Mouse (Mus musculus) midbrain, embryonic 12.5 days (tissue): Measurements from ENCODE around the gene Gpatch2. TPM values are rescaled to one million over a fixed set of nuclear protein-coding genes. Genes with fewer than 3 reads are reported as not detected.

Experiments used
- ATAC-seq: fragments of 200-750 bp; cut with Nextera tagmentation; 2 replicates; pipeline ENCODE4 v1.8.0; 2017; ENCODE audit warnings: low read depth, moderate TSS enrichment, moderate library complexity; ENCODE audit not compliant: low FRiP score
- H3K27ac ChIP-seq: fragments of 300-500 bp; sonication (generic); replicated peaks from 2 replicates; pipeline ENCODE4 v1.5.1; 2016; ENCODE audit warnings: mild to moderate bottlenecking
- H3K27me3 ChIP-seq: fragments of 300-500 bp; sonication (generic); 2 replicates; pipeline ENCODE4 v1.6.1; 2016; ENCODE audit warnings: mild to moderate bottlenecking
- H3K36me3 ChIP-seq: fragments of 300-500 bp; sonication (generic); 2 replicates; pipeline ENCODE4 v1.6.1; 2016
- H3K4me1 ChIP-seq: fragments of 300-500 bp; sonication (generic); 2 replicates; pipeline ENCODE4 v1.6.1; 2016
- H3K4me2 ChIP-seq: fragments of 300-500 bp; sonication (generic); replicated peaks from 2 replicates; pipeline ENCODE4 v1.6.1; 2016; ENCODE audit warnings: mild to moderate bottlenecking, moderate library complexity
- H3K4me3 ChIP-seq: fragments of 300-500 bp; sonication (generic); 2 replicates; pipeline ENCODE4 v1.5.1; 2016; ENCODE audit warnings: mild to moderate bottlenecking
- H3K9ac ChIP-seq: fragments of 300-500 bp; sonication (generic); replicated peaks from 2 replicates; pipeline ENCODE4 v1.6.1; 2016; ENCODE audit warnings: mild to moderate bottlenecking, moderate library complexity
- H3K9me3 ChIP-seq: fragments of 300-500 bp; sonication (generic); 2 replicates; pipeline ENCODE4 v1.6.1; 2016; ENCODE audit warnings: mild to moderate bottlenecking
- WGBS: fragments of 180-500 bp; shearing (Covaris S2); methylation state at CpG from one replicate; pipeline ENCODE4 v1.1.7; 2016; 5-methylcytosine and 5-hydroxymethylcytosine counted together
- polyA plus RNA-seq: library from polyadenylated mRNA; unstranded; fragments of >200 nt; fragmentation: Nextera tagmentation; extraction: Ambion mirVana; gene quantifications from 2 replicates; pipeline ENCODE4 v1.2.1, GENCODE M21; 2016

The Gpatch2 gene
- polyA plus RNA-seq, 1 experiment from 2014 or later: 31.0 TPM

- H3K27ac ChIP-seq: no peak overlapping the region
- H3K4me1 ChIP-seq: no peaks in the 10 kb centered on the region
- no peaks in the 10 kb centered on the region for H3K36me3 ChIP-seq
- H3K4me3 ChIP-seq: no peak overlapping the region
- H3K9ac ChIP-seq: no peak overlapping the region
- 91% methylated on average over 1 of the region's 1 CpGs for WGBS
- no peak overlapping the region for H3K4me2 ChIP-seq
- H3K9me3 ChIP-seq: no peaks in the 10 kb centered on the region
- ATAC-seq: no peak
- no peaks in the 10 kb centered on the region for H3K27me3 ChIP-seq
Observed at GRCm38 (mm10) chr1:187313323-187313722, 98.0 kb downstream of the Gpatch2 start.

- no peaks in the 10 kb centered on the region for H3K27me3 ChIP-seq
- H3K4me3 ChIP-seq: no peak overlapping the region
- ATAC-seq: no peak
- no peaks in the 10 kb centered on the region for H3K9me3 ChIP-seq
- H3K36me3 ChIP-seq: no peaks in the 10 kb centered on the region
- H3K9ac ChIP-seq: no peak overlapping the region
- 77% methylated on average over 5 of the region's 5 CpGs for WGBS
- H3K4me2 ChIP-seq: no peak overlapping the region
- no peak overlapping the region for H3K27ac ChIP-seq
- no peaks in the 10 kb centered on the region for H3K4me1 ChIP-seq
Observed at GRCm38 (mm10) chr1:187313763-187314162, 98.5 kb downstream of the Gpatch2 start.

GRCm38 (mm10) chr1:187314516-187314915 is 99.2 kb downstream of the Gpatch2 start:
- no peak overlapping the region for H3K4me2 ChIP-seq
- H3K9me3 ChIP-seq: no peaks in the 10 kb centered on the region
- H3K4me3 ChIP-seq: no peak overlapping the region
- H3K9ac ChIP-seq: no peak overlapping the region
- no peaks in the 10 kb centered on the region for H3K36me3 ChIP-seq
- H3K4me1 ChIP-seq: no peaks in the 10 kb centered on the region
- no peak overlapping the region for H3K27ac ChIP-seq
- no peaks in the 10 kb centered on the region for H3K27me3 ChIP-seq
- no peak for ATAC-seq

GRCm38 (mm10) chr1:187315821-187316220 is 100.5 kb downstream of the Gpatch2 start:
- Histone ChIP-seq H3K27ac (no peak overlapping the region), H3K36me3 (no peaks in the 10 kb centered on the region), H3K9ac (no peak overlapping the region), H3K27me3 (no peaks in the 10 kb centered on the region), H3K4me2 (no peak overlapping the region), H3K9me3 (no peaks in the 10 kb centered on the region), H3K4me1 (no peaks in the 10 kb centered on the region), H3K4me3 (no peak overlapping the region)
- WGBS: 87% methylated on average over 2 of the region's 2 CpGs
- ATAC-seq: no peak

GRCm38 (mm10) chr1:187316555-187316954 is 101.2 kb downstream of the Gpatch2 start:
- no peaks in the 10 kb centered on the region for H3K27me3 ChIP-seq
- H3K4me2 ChIP-seq: no peak overlapping the region
- no peak overlapping the region for H3K4me3 ChIP-seq
- H3K27ac ChIP-seq: no peak overlapping the region
- H3K36me3 ChIP-seq: no peaks in the 10 kb centered on the region
- H3K4me1 ChIP-seq: no peaks in the 10 kb centered on the region
- no peak overlapping the region for H3K9ac ChIP-seq
- WGBS: 82% methylated on average over 8 of the region's 8 CpGs
- H3K9me3 ChIP-seq: no peaks in the 10 kb centered on the region
- ATAC-seq: no peak

- no peaks in the 10 kb centered on the region for H3K27me3 ChIP-seq
- no peak overlapping the region for H3K9ac ChIP-seq
- 96% methylated on average over 3 of the region's 3 CpGs for WGBS
- ATAC-seq: no peak
- H3K36me3 ChIP-seq: 0 out of 2 replicates have a peak, but pooled peaks cover 4% of the 10 kb centered on the region
- no peak overlapping the region for H3K4me3 ChIP-seq
- no peak overlapping the region for H3K4me2 ChIP-seq
- H3K4me1 ChIP-seq: no peaks in the 10 kb centered on the region
- H3K9me3 ChIP-seq: no peaks in the 10 kb centered on the region
- no peak overlapping the region for H3K27ac ChIP-seq
Observed at GRCm38 (mm10) chr1:187321814-187322213, 106.5 kb downstream of the Gpatch2 start.

GRCm38 (mm10) chr1:187322505-187323208 is 107.3 kb downstream of the Gpatch2 start:
- no peaks in the 10 kb centered on the region for H3K4me1 ChIP-seq
- H3K27me3 ChIP-seq: no peaks in the 10 kb centered on the region
- H3K9ac ChIP-seq: no peak overlapping the region
- H3K4me3 ChIP-seq: no peak overlapping the region
- no peak overlapping the region for H3K27ac ChIP-seq
- no peak for ATAC-seq
- no peak overlapping the region for H3K4me2 ChIP-seq
- no peaks in the 10 kb centered on the region for H3K9me3 ChIP-seq
- H3K36me3 ChIP-seq: 0 out of 2 replicates have a peak, but pooled peaks cover 4% of the 10 kb centered on the region
- WGBS: 85% methylated on average over 8 of the region's 8 CpGs

GRCm38 (mm10) chr1:187323209-187323589 is 107.9 kb downstream of the Gpatch2 start:
- H3K27me3 ChIP-seq: no peaks in the 10 kb centered on the region
- no peak for ATAC-seq
- WGBS: 100% methylated on average over 1 of the region's 1 CpGs
- H3K27ac ChIP-seq: no peak overlapping the region
- no peak overlapping the region for H3K9ac ChIP-seq
- H3K4me2 ChIP-seq: no peak overlapping the region
- no peaks in the 10 kb centered on the region for H3K9me3 ChIP-seq
- no peak overlapping the region for H3K4me3 ChIP-seq
- no peaks in the 10 kb centered on the region for H3K4me1 ChIP-seq
- 0 out of 2 replicates have a peak, but pooled peaks cover 4% of the 10 kb centered on the region for H3K36me3 ChIP-seq

GRCm38 (mm10) chr1:187342551-187342950 is 127.2 kb downstream of the Gpatch2 start:
- no peaks in the 10 kb centered on the region for H3K9me3 ChIP-seq
- H3K4me2 ChIP-seq: no peak overlapping the region
- ATAC-seq: no peak
- no peak overlapping the region for H3K27ac ChIP-seq
- no peak overlapping the region for H3K9ac ChIP-seq
- WGBS: 56% methylated on average over 2 of the region's 2 CpGs
- no peak overlapping the region for H3K4me3 ChIP-seq
- H3K4me1 ChIP-seq: no peaks in the 10 kb centered on the region
- H3K36me3 ChIP-seq: 0 out of 2 replicates have a peak, but pooled peaks cover 4% of the 10 kb centered on the region
- H3K27me3 ChIP-seq: no peaks in the 10 kb centered on the region

GRCm38 (mm10) chr1:187345156-187345555 is 129.8 kb downstream of the Gpatch2 start:
- Histone ChIP-seq H3K27ac (no peak overlapping the region), H3K27me3 (no peaks in the 10 kb centered on the region), H3K9ac (no peak overlapping the region), H3K36me3 (peaks cover 16% of the 10 kb centered on the region), H3K4me3 (no peak overlapping the region), H3K9me3 (no peaks in the 10 kb centered on the region), H3K4me2 (no peak overlapping the region), H3K4me1 (no peaks in the 10 kb centered on the region)
- 62% methylated on average over 5 of the region's 5 CpGs for WGBS
- ATAC-seq: no peak

GRCm38 (mm10) chr1:187346923-187347322 is 131.6 kb downstream of the Gpatch2 start:
- Histone ChIP-seq H3K4me1 (no peaks in the 10 kb centered on the region), H3K27ac (no peak overlapping the region), H3K4me3 (no peak overlapping the region), H3K36me3 (peaks cover 18% of the 10 kb centered on the region), H3K9me3 (no peaks in the 10 kb centered on the region), H3K4me2 (no peak overlapping the region), H3K27me3 (no peaks in the 10 kb centered on the region), H3K9ac (no peak overlapping the region)
- ATAC-seq: no peak
- WGBS: 88% methylated on average over 11 of the region's 11 CpGs

- Histone ChIP-seq H3K36me3 (peaks cover 18% of the 10 kb centered on the region), H3K27me3 (no peaks in the 10 kb centered on the region), H3K27ac (no peak overlapping the region), H3K9me3 (no peaks in the 10 kb centered on the region), H3K4me3 (no peak overlapping the region), H3K4me2 (no peak overlapping the region), H3K4me1 (no peaks in the 10 kb centered on the region), H3K9ac (no peak overlapping the region)
- ATAC-seq: no peak
- 94% methylated on average over 6 of the region's 6 CpGs for WGBS
Observed at GRCm38 (mm10) chr1:187347606-187348005, 132.3 kb downstream of the Gpatch2 start.
